Mouse (Mus musculus) cortical plate, adult 2 months (tissue): ENCODE results near the gene Aqp12.

Source experiments
- CTCF ChIP-seq: fragments of 200-500 bp; IDR thresholded peaks from 2 replicates; pipeline ENCODE4 v1.5.1; 2011; ENCODE audit warnings: mild to moderate bottlenecking, control low read depth, low read length; ENCODE audit not compliant: insufficient read depth; ENCODE audit errors: extremely low read depth
- POLR2A ChIP-seq: fragments of 200-500 bp; IDR thresholded peaks from 2 replicates; pipeline ENCODE4 v1.6.1; 2011; ENCODE audit warnings: mild to moderate bottlenecking, low read length, control low read depth; ENCODE audit not compliant: insufficient read depth; ENCODE audit errors: extremely low read depth

- TF ChIP-seq CTCF (no peak), POLR2A (no peak)
These were observed 27.0 kb upstream of the Aqp12 start for GRCm38 (mm10) chr1:92979073-92979602.
